Mouse (Mus musculus) midbrain, embryonic 10.5 days (tissue): ENCODE results near the gene Col24a1. TPM values are rescaled to one million over a fixed set of nuclear protein-coding genes. Genes with fewer than 3 reads are reported as not detected.

ENCODE experiments used
- DNase-seq: peaks from one replicate; pipeline ENCODE4 v3.0.0-alpha.2; 2017; ENCODE audit warnings: low spot score
- H3K27ac ChIP-seq: fragments of 300-500 bp; sonication (generic); replicated peaks from 2 replicates; pipeline ENCODE4 v1.5.1; 2016; ENCODE audit warnings: mild to moderate bottlenecking
- H3K27me3 ChIP-seq: fragments of 300-500 bp; sonication (generic); 2 replicates; pipeline ENCODE4 v1.6.1; 2016; ENCODE audit warnings: low read depth, mild to moderate bottlenecking; ENCODE audit not compliant: poor library complexity, severe bottlenecking
- H3K36me3 ChIP-seq: fragments of 300-500 bp; sonication (generic); 2 replicates; pipeline ENCODE4 v1.6.1; 2016; ENCODE audit warnings: mild to moderate bottlenecking, moderate library complexity
- H3K4me1 ChIP-seq: fragments of 300-500 bp; sonication (generic); 2 replicates; pipeline ENCODE4 v1.6.1; 2016
- H3K4me3 ChIP-seq: fragments of 300-500 bp; sonication (generic); 2 replicates; pipeline ENCODE4 v1.5.1; 2016; ENCODE audit warnings: mild to moderate bottlenecking, moderate library complexity
- H3K9me3 ChIP-seq: fragments of 300-500 bp; sonication (generic); replicated peaks from 2 replicates; pipeline ENCODE4 v1.6.1; 2016; ENCODE audit warnings: mild to moderate bottlenecking
- WGBS: fragments of 180-500 bp; shearing (Covaris S2); methylation state at CpG from one replicate; pipeline ENCODE4 v1.1.7; 2016; 5-methylcytosine and 5-hydroxymethylcytosine counted together
- polyA plus RNA-seq: library from polyadenylated mRNA; unstranded; fragments of >200 nt; fragmentation: Nextera tagmentation; extraction: Ambion mirVana; gene quantifications from 2 replicates; pipeline ENCODE4 v1.2.1, GENCODE M21; 2016

Gene Col24a1
- polyA plus RNA-seq, 1 experiment from 2014 or later = 0.75 TPM

GRCm38 (mm10) chr3:145599059-145599458, 306.8 kb downstream of the Col24a1 start:
- Histone ChIP-seq H3K36me3 (peaks cover 88% of the 10 kb centered on the region), H3K9me3 (no peaks in the 10 kb centered on the region), H3K27me3 (no peaks in the 10 kb centered on the region), H3K4me3 (no peak overlapping the region), H3K27ac (no peak overlapping the region), H3K4me1 (no peaks in the 10 kb centered on the region)
- 95% methylated on average over 7 of the region's 7 CpGs for WGBS
- no peak for DNase-seq

- H3K4me3 ChIP-seq = no peak overlapping the region
- H3K9me3 ChIP-seq = no peaks in the 10 kb centered on the region
- peaks cover 88% of the 10 kb centered on the region for H3K36me3 ChIP-seq
- H3K4me1 ChIP-seq = no peaks in the 10 kb centered on the region
- no peak overlapping the region for H3K27ac ChIP-seq
- no peaks in the 10 kb centered on the region for H3K27me3 ChIP-seq
- WGBS = 92% methylated on average over 6 of the region's 6 CpGs
- no peak for DNase-seq
These were observed 308.5 kb downstream of the Col24a1 start for GRCm38 (mm10) chr3:145600801-145601200.

GRCm38 (mm10) chr3:145601345-145601744, 309.1 kb downstream of the Col24a1 start:
- DNase-seq = no peak
- Histone ChIP-seq H3K4me3 (no peak overlapping the region), H3K4me1 (no peaks in the 10 kb centered on the region), H3K27ac (no peak overlapping the region), H3K9me3 (no peaks in the 10 kb centered on the region), H3K27me3 (no peaks in the 10 kb centered on the region), H3K36me3 (peaks cover 85% of the 10 kb centered on the region)
- WGBS = 77% methylated on average over 6 of the region's 6 CpGs

Other genes starting within 250 kb of the Col24a1 start
- gene Clca2, start 193.0 kb upstream of the Col24a1 start, polyA plus RNA-seq = 0.11 and 0.16 TPM in 2 replicates
- gene Odf2l, start 173.9 kb upstream of the Col24a1 start, polyA plus RNA-seq = 21.6 and 23.4 TPM in 2 replicates